Mouse (Mus musculus): Measurements from ENCODE around the gene Hoxd1. TPM values are rescaled to one million over a fixed set of nuclear protein-coding genes. Genes with fewer than 3 reads are reported as not detected.

Hoxd1 gene
- not detected in 2 replicates for total RNA-seq (2014; rRNA removed; ENCODE audit: low replicate concordance)
- polyA plus RNA-seq (2015; fragmentation: Nextera tagmentation; extraction: Ambion mirVana): not detected in 2 replicates

GRCm38 (mm10) chr2:74762522-74763244 lies at the start of gene Hoxd1:
Hoxd1 (plus strand) TSS chr2:74762980.
- WGBS: 2% methylated on average over 52 of the region's 61 CpGs
- Histone ChIP-seq H3K27ac (ENCODE audit: low read depth) (no peak within 1 kb of the TSS), H3K4me2 (ENCODE audit: low read depth, low read length) (peak within 1 kb of the TSS; percentile 70), H3K36me3 (replicated peaks; ENCODE audit: control insufficient read depth, insufficient read depth, low read length) (no peaks in the 10 kb centered on the region), H3K9ac (replicated peaks; ENCODE audit: low read depth, low read length) (no peak within 1 kb of the TSS), H3K4me3 (ENCODE audit: low read depth, low read length) (peak within 1 kb of the TSS; percentile 51), H3K9me3 (replicated peaks; ENCODE audit: control insufficient read depth, low read length) (no peaks in the 10 kb centered on the region), H3K27me3 (ENCODE audit: control insufficient read depth, insufficient read depth, low read length) (peaks cover 81% of the 10 kb centered on the region), H3K4me1 (ENCODE audit: control insufficient read depth, insufficient read depth) (peaks cover 11% of the 10 kb centered on the region)
- DNase-seq (ENCODE audit: low spot score) (no peak), ATAC-seq (ENCODE audit: insufficient read depth, low read depth) (no peak)
- TF ChIP-seq CTCF (IDR thresholded peaks at IDR 0.05; ENCODE audit: low read depth): no peak
- TF ChIP-seq EP300 (IDR thresholded peaks at IDR 0.05; ENCODE audit: low read depth): no peak

- Histone ChIP-seq H3K27ac (ENCODE audit: low read depth) (no peak overlapping the region), H3K4me3 (ENCODE audit: low read depth, low read length) (no peak overlapping the region), H3K36me3 (replicated peaks; ENCODE audit: control insufficient read depth, insufficient read depth, low read length) (no peaks in the 10 kb centered on the region), H3K27me3 (ENCODE audit: control insufficient read depth, insufficient read depth, low read length) (peaks cover 98% of the 10 kb centered on the region), H3K4me1 (ENCODE audit: control insufficient read depth, insufficient read depth) (peaks cover 6% of the 10 kb centered on the region; the same call in 1 of the 2 replicates), H3K9ac (replicated peaks; ENCODE audit: low read depth, low read length) (no peak overlapping the region), H3K9me3 (replicated peaks; ENCODE audit: control insufficient read depth, low read length) (no peaks in the 10 kb centered on the region), H3K4me2 (ENCODE audit: low read depth, low read length) (no peak overlapping the region)
- TF ChIP-seq EP300 (IDR thresholded peaks at IDR 0.05; ENCODE audit: low read depth) (no peak), CTCF (IDR thresholded peaks at IDR 0.05; ENCODE audit: low read depth) (no peak)
- ATAC-seq (ENCODE audit: insufficient read depth, low read depth) (no peak), DNase-seq (ENCODE audit: low spot score) (no peak)
- WGBS: 11% methylated on average over 19 of the region's 19 CpGs
Measured at GRCm38 (mm10) chr2:74713239-74714150, 49.3 kb upstream of the Hoxd1 start.

GRCm38 (mm10) chr2:74714156-74714789 lies 48.5 kb upstream of the Hoxd1 start:
- H3K9me3 ChIP-seq (replicated peaks; ENCODE audit: control insufficient read depth, low read length): no peaks in the 10 kb centered on the region
- H3K27me3 ChIP-seq (ENCODE audit: control insufficient read depth, insufficient read depth, low read length): peaks cover 97% of the 10 kb centered on the region
- DNase-seq (ENCODE audit: low spot score) (no peak), ATAC-seq (ENCODE audit: insufficient read depth, low read depth) (no peak)
- TF ChIP-seq EP300 (IDR thresholded peaks at IDR 0.05; ENCODE audit: low read depth) (no peak), CTCF (IDR thresholded peaks at IDR 0.05; ENCODE audit: low read depth) (no peak)
- H3K27ac ChIP-seq (ENCODE audit: low read depth): no peak overlapping the region
- H3K4me2 ChIP-seq (ENCODE audit: low read depth, low read length): no peak overlapping the region
- peaks cover 6% of the 10 kb centered on the region; the same call in 1 of the 2 replicates for H3K4me1 ChIP-seq (ENCODE audit: control insufficient read depth, insufficient read depth)
- H3K4me3 ChIP-seq (ENCODE audit: low read depth, low read length): no peak overlapping the region
- no peak overlapping the region for H3K9ac ChIP-seq (replicated peaks; ENCODE audit: low read depth, low read length)
- WGBS: 13% methylated on average over 18 of the region's 18 CpGs
- no peaks in the 10 kb centered on the region for H3K36me3 ChIP-seq (replicated peaks; ENCODE audit: control insufficient read depth, insufficient read depth, low read length)

- no peak overlapping the region for H3K4me2 ChIP-seq (ENCODE audit: low read depth, low read length)
- WGBS: 3% methylated on average over 14 of the region's 14 CpGs
Measured at GRCm38 (mm10) chr2:74714881-74715280, 47.9 kb upstream of the Hoxd1 start.

More at GRCm38 (mm10) chr2:74714881-74715280, 47.9 kb upstream of the Hoxd1 start:
- DNase-seq (ENCODE audit: low spot score): no peak
- Histone ChIP-seq H3K9me3 (replicated peaks; ENCODE audit: control insufficient read depth, low read length) (no peaks in the 10 kb centered on the region), H3K27me3 (ENCODE audit: control insufficient read depth, insufficient read depth, low read length) (peaks cover 97% of the 10 kb centered on the region), H3K9ac (replicated peaks; ENCODE audit: low read depth, low read length) (no peak overlapping the region), H3K4me1 (ENCODE audit: control insufficient read depth, insufficient read depth) (peaks cover 6% of the 10 kb centered on the region; the same call in 1 of the 2 replicates), H3K27ac (ENCODE audit: low read depth) (no peak overlapping the region), H3K36me3 (replicated peaks; ENCODE audit: control insufficient read depth, insufficient read depth, low read length) (no peaks in the 10 kb centered on the region), H3K4me3 (ENCODE audit: low read depth, low read length) (no peak overlapping the region)
- TF ChIP-seq CTCF (IDR thresholded peaks at IDR 0.05; ENCODE audit: low read depth) (0 out of 2 replicates have a peak, but pooled peaks have one; percentile 3), EP300 (IDR thresholded peaks at IDR 0.05; ENCODE audit: low read depth) (no peak)
- ATAC-seq (ENCODE audit: insufficient read depth, low read depth): no peak
